Mouse (Mus musculus): ENCODE results near the gene Rps29.

Gene Rps29

GRCm38 (mm10) chr12:69158765-69159577 lies at the start of gene Rps29:
Gene Rps29 (minus strand): TSS chr12:69159186.
- peak; percentile 97 to 98 for DNase-seq

GRCm38 (mm10) chr12:69208520-69208919 lies 49.5 kb upstream of the Rps29 start:
- DNase-seq, result no peak

GRCm38 (mm10) chr12:69207926-69208325 lies 48.9 kb upstream of the Rps29 start:
- no peak for DNase-seq

- no peak for DNase-seq
Measured at GRCm38 (mm10) chr12:69207396-69207795, 48.4 kb upstream of the Rps29 start.

GRCm38 (mm10) chr12:69204052-69204833 lies 45.3 kb upstream of the Rps29 start, which contains the start of gene Gm49384:
Gene Gm49384 (minus strand): TSS chr12:69204267.
- DNase-seq, result no peak

GRCm38 (mm10) chr12:69198985-69199384 lies 40.0 kb upstream of the Rps29 start:
- no peak for DNase-seq

GRCm38 (mm10) chr12:69198164-69198535 lies 39.2 kb upstream of the Rps29 start, which contains the start of gene Dnaaf2:
Gene Dnaaf2 (minus strand): TSS chr12:69198429.
- peak; percentile 66 to 75 for DNase-seq

- DNase-seq, result peak; percentile 34 to 52
Measured at GRCm38 (mm10) chr12:69197378-69198163, 38.6 kb upstream of the Rps29 start.

- peak; percentile 60 to 64 for DNase-seq
Measured at GRCm38 (mm10) chr12:69196444-69197377, 37.7 kb upstream of the Rps29 start, which contains the start of gene Gm49383. Gene Gm49383 (minus strand): TSS chr12:69197104.

GRCm38 (mm10) chr12:69192637-69193036 lies 33.7 kb upstream of the Rps29 start:
- no peak for DNase-seq

- no peak for DNase-seq
Measured at GRCm38 (mm10) chr12:69191396-69191795, 32.4 kb upstream of the Rps29 start.

GRCm38 (mm10) chr12:69190522-69190921 lies 31.5 kb upstream of the Rps29 start:
- no peak for DNase-seq

- no peak for DNase-seq
Measured at GRCm38 (mm10) chr12:69190074-69190473, 31.1 kb upstream of the Rps29 start.

GRCm38 (mm10) chr12:69186811-69187471 lies 28.0 kb upstream of the Rps29 start:
- no peak for DNase-seq

- DNase-seq, result no peak
Measured at GRCm38 (mm10) chr12:69185371-69185770, 26.4 kb upstream of the Rps29 start.

- peak; percentile 64 for DNase-seq
Measured at GRCm38 (mm10) chr12:69184342-69185295, 25.6 kb upstream of the Rps29 start.

GRCm38 (mm10) chr12:69183583-69184308 lies 24.8 kb upstream of the Rps29 start, which contains the start of the genes Rpl36al and Mgat2:
Gene Rpl36al (minus strand): TSS chr12:69184083.
Gene Mgat2 (plus strand): TSS chr12:69184157.
- peak; percentile 98 to 99 for DNase-seq

- no peak for DNase-seq
Measured at GRCm38 (mm10) chr12:69181800-69182199, 22.8 kb upstream of the Rps29 start.

GRCm38 (mm10) chr12:69179371-69179770 lies 20.4 kb upstream of the Rps29 start:
- DNase-seq, result no peak

Data from lung, adult 18-20 months (tissue).